7 mouse cellular contexts compared by ENCODE assay signal in genomic region chr5:25497720-25498345, GRCm38 (mm10). TPM values are rescaled to one million over a fixed set of nuclear protein-coding genes. Genes with fewer than 3 reads are reported as not detected.
A peak's percentile ranks its signal among the peaks of the same experiment; 100 is the strongest.
DNase-seq lines count a peak whose midpoint lies in the region; ATAC-seq lines count a peak whose summit lies in the region.

No protein-coding gene starts in this region.

- DNase-seq in adrenal gland, adult 18-20 months (ENCODE audit: low spot score in 2 of 2): peak; percentile 63 to 66
- peak; percentile 61 for DNase-seq in embryo, embryonic 10 days (ENCODE audit: low spot score)
- DNase-seq in gastrocnemius, adult 8-10 months (ENCODE audit: low spot score in 2 of 2): peak; percentile 41 to 56
- peak; percentile 69 for DNase-seq in limb, embryonic 10.5 days (ENCODE audit: low spot score)
- DNase-seq in spleen, postnatal 10 days (ENCODE audit: low spot score in 2 of 2): peak; percentile 76 to 78

- no peaks in the 10 kb centered on the region for H3K36me3 ChIP-seq in intestine, embryonic 16.5 days (ENCODE audit: control insufficient read depth, insufficient read depth, low read length)
- no peaks in the 10 kb centered on the region for H3K36me3 ChIP-seq in limb, embryonic 10.5 days
- H3K36me3 ChIP-seq in midbrain, embryonic 12.5 days: no peaks in the 10 kb centered on the region

- H3K27me3 ChIP-seq in intestine, embryonic 16.5 days (replicated peaks; ENCODE audit: control insufficient read depth, insufficient read depth, low read length): no peaks in the 10 kb centered on the region
- H3K27me3 ChIP-seq in limb, embryonic 10.5 days (ENCODE audit: low read depth, poor library complexity, severe bottlenecking): 0 out of 2 replicates have a peak, but pooled peaks cover 6% of the 10 kb centered on the region
- H3K27me3 ChIP-seq in midbrain, embryonic 12.5 days: no peaks in the 10 kb centered on the region

- peaks cover 9% of the 10 kb centered on the region for H3K4me1 ChIP-seq in intestine, embryonic 16.5 days (ENCODE audit: control insufficient read depth, insufficient read depth, low read length)
- peaks cover 15% of the 10 kb centered on the region for H3K4me1 ChIP-seq in limb, embryonic 10.5 days
- H3K4me1 ChIP-seq in midbrain, embryonic 12.5 days: peaks cover 20% of the 10 kb centered on the region

- peak overlapping the region; percentile 88 for H3K9ac ChIP-seq in intestine, embryonic 16.5 days (ENCODE audit: low read depth, low read length)
- peak overlapping the region; percentile 94 for H3K9ac ChIP-seq in midbrain, embryonic 12.5 days (replicated peaks)

- WGBS in intestine, embryonic 16.5 days: under 1% methylated on average over 73 of the region's 78 CpGs
- under 1% methylated on average over 78 of the region's 78 CpGs for WGBS in limb, embryonic 10.5 days
- WGBS in midbrain, embryonic 12.5 days: under 1% methylated on average over 74 of the region's 78 CpGs

- H3K27ac ChIP-seq in intestine, embryonic 16.5 days (ENCODE audit: low read length): peak overlapping the region; percentile 99
- peak overlapping the region; percentile 97 for H3K27ac ChIP-seq in limb, embryonic 10.5 days
- peak overlapping the region; percentile 99 for H3K27ac ChIP-seq in midbrain, embryonic 12.5 days (replicated peaks)

- peak; percentile 29 for ATAC-seq in intestine, embryonic 16.5 days
- ATAC-seq in midbrain, embryonic 12.5 days (ENCODE audit: low FRiP score, low read depth): peak; percentile 28

- H3K9me3 ChIP-seq in intestine, embryonic 16.5 days (ENCODE audit: control insufficient read depth, low read length): no peaks in the 10 kb centered on the region
- H3K9me3 ChIP-seq in limb, embryonic 10.5 days (replicated peaks): no peaks in the 10 kb centered on the region
- no peaks in the 10 kb centered on the region for H3K9me3 ChIP-seq in midbrain, embryonic 12.5 days

- peak overlapping the region; percentile 70 for H3K4me2 ChIP-seq in intestine, embryonic 16.5 days (ENCODE audit: low read depth, low read length)
- H3K4me2 ChIP-seq in midbrain, embryonic 12.5 days (replicated peaks): peak overlapping the region; percentile 78

- H3K4me3 ChIP-seq in intestine, embryonic 16.5 days (ENCODE audit: low read length): peak overlapping the region; percentile 98
- H3K4me3 ChIP-seq in limb, embryonic 10.5 days: peak overlapping the region; percentile 85
- peak overlapping the region; percentile 94 for H3K4me3 ChIP-seq in midbrain, embryonic 12.5 days

RNA-seq across cellular contexts. Expression of gene Kmt2c, which starts 0.8 kb away (rescaled TPM):
- total RNA-seq in adrenal gland, adult 18-20 months (2021): 10 to 100 TPM; 45.0 to 49.1 TPM
- 10 to 100 TPM; 36.8 to 51.8 (median 38.1) TPM for total RNA-seq in gastrocnemius, adult 8-10 months (2022)
- polyA plus RNA-seq in intestine, embryonic 16.5 days (2015; fragmentation: Nextera tagmentation; extraction: Ambion mirVana): 8.1 and 9.0 TPM in 2 replicates
- 9.5 and 10.6 TPM in 2 replicates for polyA plus RNA-seq in limb, embryonic 10.5 days (2016; fragmentation: Nextera tagmentation; extraction: Ambion mirVana)
- 25.4 and 29.2 TPM in 2 replicates for polyA plus RNA-seq in midbrain, embryonic 12.5 days (2016; fragmentation: Nextera tagmentation; extraction: Ambion mirVana)

RNA-seq across cellular contexts. Expression of gene Cct8l1, which starts 18.0 kb away (rescaled TPM):
- under 1 TPM in 1 of 2 experiments, not detected in 1; 0.17 TPM for total RNA-seq in adrenal gland, adult 18-20 months (2021)
- total RNA-seq in gastrocnemius, adult 8-10 months (2022): under 1 TPM in 2 of 4 experiments, not detected in 2; 0.17 to 0.29 TPM
- polyA plus RNA-seq in intestine, embryonic 16.5 days (2015; fragmentation: Nextera tagmentation; extraction: Ambion mirVana): not detected in 2 replicates
- polyA plus RNA-seq in limb, embryonic 10.5 days (2016; fragmentation: Nextera tagmentation; extraction: Ambion mirVana): not detected in 2 replicates
- not detected in 2 replicates for polyA plus RNA-seq in midbrain, embryonic 12.5 days (2016; fragmentation: Nextera tagmentation; extraction: Ambion mirVana)

Comparison
In these comparisons a context has a peak if more than half of its experiments do, and no peak if none do; other contexts are left out.
1. Peak in every context shown above with its lines: DNase-seq, ATAC-seq, H3K4me3 ChIP-seq and H3K27ac ChIP-seq.